Comparison of ENCODE assay signal across 32 mouse cellular contexts in the genomic region with DNA sequence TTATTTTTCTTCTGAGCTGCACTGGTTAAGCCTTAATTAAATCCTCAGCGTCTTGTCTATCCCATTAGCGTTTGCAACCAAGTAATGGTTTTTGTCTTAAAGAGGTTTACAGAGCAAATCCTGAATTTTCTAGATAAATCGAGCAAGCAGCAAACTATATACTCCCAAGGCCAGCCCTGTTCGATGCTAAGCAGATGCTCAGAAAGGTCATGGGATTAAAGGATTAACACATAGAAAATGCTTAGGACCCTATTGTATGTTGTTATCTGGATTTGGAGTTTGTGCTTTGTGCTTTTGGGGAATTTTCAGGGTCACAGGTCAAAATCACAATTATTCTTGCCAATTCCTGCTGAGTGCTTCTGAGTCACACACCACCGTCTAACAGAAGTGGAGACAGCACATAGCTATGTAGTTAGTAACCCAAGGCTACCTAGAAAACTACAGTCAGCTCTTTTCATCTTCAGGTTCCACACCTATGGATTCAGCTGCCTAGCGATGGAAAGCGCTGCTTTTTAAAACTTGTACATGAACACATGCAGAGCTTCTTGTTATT. TPM values are rescaled to one million over a fixed set of nuclear protein-coding genes. Genes with fewer than 3 reads are reported as not detected.
DNase-seq lines count a peak whose midpoint lies in the region; ATAC-seq lines count a peak whose summit lies in the region.
"Had no signal": no experiment of that assay in that cellular context is flagged by ENCODE, and none has a peak within 500 bp of the region (broad histone marks: within the 10 kb centered on the region; RNA-seq: fewer than 3 reads in every experiment).

No protein-coding gene starts in this region.

- no peak overlapping the region for H3K9ac ChIP-seq in hindbrain, embryonic 12.5 days
- H3K9ac ChIP-seq in hindbrain, embryonic 14.5 days = no peak overlapping the region
- H3K9ac ChIP-seq: forebrain, embryonic 15.5 days; liver, embryonic 12.5 days; liver, postnatal 0 days; stomach, embryonic 15.5 days had no signal

- ATAC-seq in hindbrain, embryonic 12.5 days (ENCODE audit: low FRiP score) = no peak
- no peak for ATAC-seq in hindbrain, embryonic 14.5 days (ENCODE audit: low FRiP score)
- ATAC-seq: forebrain, embryonic 15.5 days; hindbrain, embryonic 16.5 days; liver, embryonic 12.5 days; liver, postnatal 0 days; lung, postnatal 0 days; midbrain, embryonic 16.5 days had no signal

- no peaks in the 10 kb centered on the region for H3K9me3 ChIP-seq in hindbrain, embryonic 12.5 days (replicated peaks)
- H3K9me3 ChIP-seq in hindbrain, embryonic 14.5 days (ENCODE audit: control insufficient read depth, low read length) = no peaks in the 10 kb centered on the region
- H3K9me3 ChIP-seq in limb, embryonic 10.5 days (replicated peaks) = no peaks in the 10 kb centered on the region
- H3K9me3 ChIP-seq: forebrain, embryonic 15.5 days; G1E; liver, embryonic 12.5 days; megakaryocyte, embryonic 14.5 days; stomach, embryonic 15.5 days had no signal

- peaks cover 18% of the 10 kb centered on the region for H3K4me1 ChIP-seq in hindbrain, embryonic 12.5 days
- H3K4me1 ChIP-seq in hindbrain, embryonic 14.5 days (replicated peaks; ENCODE audit: control insufficient read depth, insufficient read depth, low read length) = peaks cover 10% of the 10 kb centered on the region; the same call in 1 of the 2 replicates
- peaks cover 22% of the 10 kb centered on the region for H3K4me1 ChIP-seq in limb, embryonic 10.5 days
- H3K4me1 ChIP-seq: liver, embryonic 12.5 days; stomach, embryonic 15.5 days had no signal

- DNase-seq in adrenal gland, adult (ENCODE audit: inconsistent age in 2 of 2, low spot score in 1 of 2) = peak; percentile 24 to 76
- no peak for DNase-seq in adrenal gland, adult 8-10 months
- DNase-seq in hindbrain, embryonic 14.5 days (ENCODE audit: low spot score) = no peak
- peak; percentile 89 for DNase-seq in 3T3-L1 (ENCODE audit: low read depth, low spot score)
- DNase-seq in fibroblast of lung, adult 2 months (ENCODE audit: low read depth) = peak; percentile 43
- no peak for DNase-seq in natural killer cell, adult 2 months (ENCODE audit: low spot score in 2 of 2)
- no peak for DNase-seq in limb, embryonic 10.5 days (ENCODE audit: low spot score)
- DNase-seq: cerebellum, adult 11 months; cerebellum, adult 9-10 months; cerebellum, postnatal 36 days; gastrocnemius, postnatal 36 days; heart, adult 18-20 months; heart, postnatal 36 days; kidney, adult 18-20 months; kidney, postnatal 36 days; liver, postnatal 0 days; lung, postnatal 4 days had no signal

- H3K4me3 ChIP-seq in hindbrain, embryonic 12.5 days = no peak overlapping the region
- no peak overlapping the region for H3K4me3 ChIP-seq in hindbrain, embryonic 14.5 days (replicated peaks; ENCODE audit: low read length)
- H3K4me3 ChIP-seq in limb, embryonic 10.5 days = no peak overlapping the region
- H3K4me3 ChIP-seq: forebrain, embryonic 15.5 days; layer of hippocampus, adult 2 months; left cerebral cortex, adult 2 months; liver, embryonic 12.5 days; megakaryocyte, embryonic 14.5 days; myocyte; stomach, embryonic 15.5 days had no signal

- no peak overlapping the region for H3K4me2 ChIP-seq in hindbrain, embryonic 12.5 days (replicated peaks)
- H3K4me2 ChIP-seq in hindbrain, embryonic 14.5 days (replicated peaks) = no peak overlapping the region
- H3K4me2 ChIP-seq: forebrain, embryonic 15.5 days; heart, embryonic 11.5 days; liver, embryonic 12.5 days; stomach, embryonic 15.5 days had no signal

- no peaks in the 10 kb centered on the region for H3K27me3 ChIP-seq in hindbrain, embryonic 12.5 days
- H3K27me3 ChIP-seq in hindbrain, embryonic 14.5 days (ENCODE audit: control insufficient read depth, insufficient read depth, low read length) = no peaks in the 10 kb centered on the region
- no peaks in the 10 kb centered on the region for H3K27me3 ChIP-seq in limb, embryonic 10.5 days (ENCODE audit: low read depth, poor library complexity, severe bottlenecking)
- H3K27me3 ChIP-seq: forebrain, embryonic 15.5 days; liver, embryonic 12.5 days; stomach, embryonic 15.5 days had no signal

- WGBS in hindbrain, embryonic 12.5 days = 75% methylated on average over 7 of the region's 7 CpGs
- 71% methylated on average over 7 of the region's 7 CpGs for WGBS in hindbrain, embryonic 14.5 days
- 76% methylated on average over 7 of the region's 7 CpGs for WGBS in limb, embryonic 10.5 days

- H3K27ac ChIP-seq in hindbrain, embryonic 12.5 days = peak overlapping the region; percentile 36; the same call in 1 of the 2 replicates
- no peak overlapping the region for H3K27ac ChIP-seq in hindbrain, embryonic 14.5 days
- H3K27ac ChIP-seq in limb, embryonic 10.5 days = no peak overlapping the region
- H3K27ac ChIP-seq: forebrain, embryonic 15.5 days; layer of hippocampus, adult 2 months; left cerebral cortex, adult 2 months; liver, embryonic 12.5 days; stomach, embryonic 15.5 days had no signal

- H3K36me3 ChIP-seq in hindbrain, embryonic 12.5 days = no peaks in the 10 kb centered on the region
- H3K36me3 ChIP-seq in hindbrain, embryonic 14.5 days (replicated peaks; ENCODE audit: control insufficient read depth, insufficient read depth) = no peaks in the 10 kb centered on the region
- H3K36me3 ChIP-seq in limb, embryonic 10.5 days = no peaks in the 10 kb centered on the region
- H3K36me3 ChIP-seq: forebrain, embryonic 15.5 days; G1E; liver, embryonic 12.5 days; stomach, embryonic 15.5 days had no signal

RNA-seq across cellular contexts. Expression of a gene that starts 13.7 kb away (rescaled TPM):
- total RNA-seq in adrenal gland, adult 8-10 months (2022) = 10 to 100 TPM; 25.1 to 35.7 (median 29.0) TPM
- polyA plus RNA-seq in hindbrain, embryonic 12.5 days (2016; fragmentation: Nextera tagmentation; extraction: Ambion mirVana) = 39.0 and 41.5 TPM in 2 replicates
- 25.0 and 25.7 TPM in 2 replicates for polyA plus RNA-seq in hindbrain, embryonic 14.5 days (2014; fragmentation: Nextera tagmentation; extraction: Ambion mirVana)
- polyA plus RNA-seq in limb, embryonic 10.5 days (2016; fragmentation: Nextera tagmentation; extraction: Ambion mirVana) = 33.6 and 38.9 TPM in 2 replicates

RNA-seq across cellular contexts. Expression of a gene that starts 13.9 kb away (rescaled TPM):
- total RNA-seq in adrenal gland, adult 8-10 months (2022) = 10 to 100 TPM; 21.7 to 59.7 (median 35.5) TPM
- 3.0 and 3.6 TPM in 2 replicates for polyA plus RNA-seq in hindbrain, embryonic 12.5 days (2016; fragmentation: Nextera tagmentation; extraction: Ambion mirVana)
- 4.2 and 5.5 TPM in 2 replicates for polyA plus RNA-seq in hindbrain, embryonic 14.5 days (2014; fragmentation: Nextera tagmentation; extraction: Ambion mirVana)
- polyA plus RNA-seq in limb, embryonic 10.5 days (2016; fragmentation: Nextera tagmentation; extraction: Ambion mirVana) = 0.28 and 0.88 TPM in 2 replicates
- total RNA-seq: gastrocnemius, adult 18-20 months; gastrocnemius, postnatal 36 days had no signal
- polyA plus RNA-seq: G1E; liver, embryonic 12.5 days; liver, postnatal 0 days; small intestine, adult 2 months had no signal

RNA-seq across cellular contexts. Expression of a gene that starts 46.6 kb away (rescaled TPM):
- 10 to 100 TPM; 42.6 to 53.3 (median 52.5) TPM for total RNA-seq in adrenal gland, adult 8-10 months (2022)
- polyA plus RNA-seq in hindbrain, embryonic 12.5 days (2016; fragmentation: Nextera tagmentation; extraction: Ambion mirVana) = 115 and 125 TPM in 2 replicates
- polyA plus RNA-seq in hindbrain, embryonic 14.5 days (2014; fragmentation: Nextera tagmentation; extraction: Ambion mirVana) = 138 and 139 TPM in 2 replicates
- 152 and 153 TPM in 2 replicates for polyA plus RNA-seq in limb, embryonic 10.5 days (2016; fragmentation: Nextera tagmentation; extraction: Ambion mirVana)

Comparison
In these comparisons a context has a peak if more than half of its experiments do, and no peak if none do; other contexts are left out.
1. DNase-seq: peak in adrenal gland, adult (2 of 2), 3T3-L1 (single experiment) and fibroblast of lung, adult 2 months (single experiment); none in adrenal gland, adult 8-10 months (single experiment), hindbrain, embryonic 14.5 days (single experiment), natural killer cell, adult 2 months (0 of 2) and limb, embryonic 10.5 days (single experiment).